Mouse (Mus musculus) E14TG2a.4 (cell line): ENCODE measurements around the gene Cwc15.

Experiments
- CTCF ChIP-seq: conservative IDR thresholded peaks from 2 replicates; pipeline ENCODE4 v1.5.1; 2014; ENCODE audit warnings: low read length
- NANOG ChIP-seq: IDR thresholded peaks from 2 replicates; pipeline ENCODE4 v1.6.1; 2014; ENCODE audit warnings: borderline replicate concordance, low read length, mixed read lengths
- POU5F1 ChIP-seq: IDR thresholded peaks from 2 replicates; pipeline ENCODE4 v1.6.1; 2014; ENCODE audit warnings: low read length, borderline replicate concordance

- TF ChIP-seq CTCF, result no peak
- TF ChIP-seq POU5F1, result no peak
- no peak for TF ChIP-seq NANOG
Observed at GRCm38 (mm10) chr9:14456320-14456719, 44.1 kb upstream of the Cwc15 start.
